Mouse (Mus musculus) lung, adult 2 months (tissue): Measurements from ENCODE around the gene C3ar1. TPM values are rescaled to one million over a fixed set of nuclear protein-coding genes. Genes with fewer than 3 reads are reported as not detected.

ENCODE experiments used
- DNase-seq: peaks from one replicate; pipeline ENCODE4 v3.0.0; 2022
- H3K4me1 ChIP-seq: fragments of 200-500 bp; 2 replicates; pipeline ENCODE4 v1.6.1; 2011; ENCODE audit warnings: low read length; ENCODE audit not compliant: control insufficient read depth, insufficient read depth
- H3K4me3 ChIP-seq: fragments of 200-500 bp; replicated peaks from 2 replicates; pipeline ENCODE3; 2011; ENCODE audit warnings: low read depth, mild to moderate bottlenecking, control low read depth, low read length; ENCODE audit errors: extremely low read depth
- CTCF ChIP-seq: fragments of 200-500 bp; IDR thresholded peaks from 2 replicates; pipeline ENCODE4 v1.5.1; 2011; ENCODE audit warnings: mild to moderate bottlenecking, low read length, control low read depth; ENCODE audit not compliant: insufficient read depth
- POLR2A ChIP-seq: fragments of 200-500 bp; IDR thresholded peaks from 2 replicates; pipeline ENCODE4 v1.6.1; 2011; ENCODE audit warnings: low read depth, mild to moderate bottlenecking, control low read depth, low read length, borderline replicate concordance; ENCODE audit errors: extremely low read depth
- WGBS: fragments of 180-500 bp; shearing (Covaris S2); methylation state at CpG from one replicate; pipeline ENCODE4 v1.1.7; 2018; 5-methylcytosine and 5-hydroxymethylcytosine counted together
- polyA plus RNA-seq: library from polyadenylated mRNA; depleted of rRNA; stranded (reverse); fragments of >200 nt; gene quantifications from 2 replicates; pipeline ENCODE4 v1.2.3, GENCODE M21; 2012

The C3ar1 gene
- polyA plus RNA-seq, 1 experiment: 3.7 TPM

- DNase-seq: no peak
- WGBS: 79% methylated on average over 7 of the region's 7 CpGs
- Histone ChIP-seq H3K4me1 (no peaks in the 10 kb centered on the region), H3K4me3 (no peak overlapping the region)
- TF ChIP-seq POLR2A (no peak), CTCF (no peak)
Measured at GRCm38 (mm10) chr6:122832880-122833279, 23.1 kb downstream of the C3ar1 start.

GRCm38 (mm10) chr6:122828086-122828485, 27.9 kb downstream of the C3ar1 start:
- 53% methylated on average over 13 of the region's 13 CpGs for WGBS
- DNase-seq: peak; percentile 22
- TF ChIP-seq POLR2A (no peak), CTCF (peak; percentile 11; the same call in 1 of the 2 replicates)
- Histone ChIP-seq H3K4me3 (no peak overlapping the region), H3K4me1 (peaks cover 20% of the 10 kb centered on the region)

GRCm38 (mm10) chr6:122825923-122826742, 29.8 kb downstream of the C3ar1 start:
- peaks cover 30% of the 10 kb centered on the region for H3K4me1 ChIP-seq
- H3K4me3 ChIP-seq: peak overlapping the region; percentile 55
- DNase-seq: peak; percentile 54
- WGBS: 4% methylated on average over 29 of the region's 29 CpGs
- TF ChIP-seq POLR2A: peak; percentile 16; the same call in 1 of the 2 replicates
- TF ChIP-seq CTCF: no peak

- DNase-seq: no peak
- TF ChIP-seq CTCF (no peak), POLR2A (no peak)
- Histone ChIP-seq H3K4me1 (peaks cover 31% of the 10 kb centered on the region), H3K4me3 (no peak overlapping the region)
- WGBS: 73% methylated on average over 9 of the region's 9 CpGs
Measured at GRCm38 (mm10) chr6:122825166-122825565, 30.8 kb downstream of the C3ar1 start.

- TF ChIP-seq POLR2A (no peak), CTCF (no peak)
Measured at GRCm38 (mm10) chr6:122824086-122824485, 31.9 kb downstream of the C3ar1 start.

GRCm38 (mm10) chr6:122821822-122822221, 34.1 kb downstream of the C3ar1 start:
- WGBS: 41% methylated on average over 9 of the region's 9 CpGs
- DNase-seq: no peak
- Histone ChIP-seq H3K4me3 (no peak overlapping the region), H3K4me1 (peaks cover 30% of the 10 kb centered on the region)
- TF ChIP-seq CTCF (no peak), POLR2A (no peak)

More at GRCm38 (mm10) chr6:122824086-122824485, 31.9 kb downstream of the C3ar1 start:
- no peak overlapping the region for H3K4me3 ChIP-seq
- H3K4me1 ChIP-seq: peaks cover 31% of the 10 kb centered on the region
- WGBS: 45% methylated on average over 10 of the region's 10 CpGs
- peak; percentile 43 for DNase-seq

- peak; percentile 15 for DNase-seq
- 31% methylated on average over 15 of the region's 15 CpGs for WGBS
Measured at GRCm38 (mm10) chr6:122820799-122821650, 34.9 kb downstream of the C3ar1 start.

GRCm38 (mm10) chr6:122820071-122820798, 35.7 kb downstream of the C3ar1 start:
- H3K4me3 ChIP-seq: peak overlapping the region; percentile 72
- no peak for TF ChIP-seq POLR2A
- TF ChIP-seq CTCF: no peak
- DNase-seq: peak; percentile 59
- under 1% methylated on average over 38 of the region's 38 CpGs for WGBS
- H3K4me1 ChIP-seq: peaks cover 18% of the 10 kb centered on the region

More at GRCm38 (mm10) chr6:122820799-122821650, 34.9 kb downstream of the C3ar1 start:
- peak overlapping the region; percentile 72 for H3K4me3 ChIP-seq
- TF ChIP-seq CTCF (no peak), POLR2A (no peak)
- H3K4me1 ChIP-seq: peaks cover 25% of the 10 kb centered on the region
